Mouse (Mus musculus) small intestine, adult 2 months (tissue): ENCODE data around the gene Fli1.

Source experiments
- CTCF ChIP-seq: fragments of 200-500 bp; IDR thresholded peaks from 2 replicates; pipeline ENCODE4 v1.5.1; 2012; ENCODE audit warnings: low read depth, mild to moderate bottlenecking, control low read depth, inconsistent platforms, low read length, moderate library complexity, mixed read lengths; ENCODE audit not compliant: insufficient replicate concordance, insufficient read length; ENCODE audit errors: extremely low read depth
- POLR2A ChIP-seq: fragments of 200-500 bp; IDR thresholded peaks from 2 replicates; pipeline ENCODE4 v1.6.1; 2012; ENCODE audit warnings: low read depth, mild to moderate bottlenecking, control low read depth, inconsistent platforms, low read length, moderate library complexity

DNA sequence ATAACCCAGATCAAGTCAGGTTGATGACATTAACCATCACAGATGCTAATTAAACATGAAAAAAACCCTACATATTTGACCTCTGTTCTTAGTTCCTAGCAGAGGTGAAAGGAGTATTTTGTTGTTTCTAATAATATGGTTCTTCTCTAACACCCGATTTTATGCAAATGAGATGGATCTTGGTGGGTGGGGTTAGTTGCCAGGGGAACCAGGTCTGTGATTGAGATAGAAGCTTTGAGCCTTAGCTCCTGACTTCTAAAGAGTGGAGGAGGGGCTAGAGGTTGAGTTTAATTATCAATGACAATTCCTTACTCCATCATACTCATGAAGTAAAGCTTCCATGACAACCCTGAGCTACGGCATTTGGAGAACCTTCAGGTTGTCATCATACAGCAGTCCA, 35.8 kb upstream of the Fli1 start:
- TF ChIP-seq POLR2A (no peak), CTCF (no peak)
